Mouse (Mus musculus): ENCODE measurements around the gene Apoc1.

Apoc1 gene

DNA sequence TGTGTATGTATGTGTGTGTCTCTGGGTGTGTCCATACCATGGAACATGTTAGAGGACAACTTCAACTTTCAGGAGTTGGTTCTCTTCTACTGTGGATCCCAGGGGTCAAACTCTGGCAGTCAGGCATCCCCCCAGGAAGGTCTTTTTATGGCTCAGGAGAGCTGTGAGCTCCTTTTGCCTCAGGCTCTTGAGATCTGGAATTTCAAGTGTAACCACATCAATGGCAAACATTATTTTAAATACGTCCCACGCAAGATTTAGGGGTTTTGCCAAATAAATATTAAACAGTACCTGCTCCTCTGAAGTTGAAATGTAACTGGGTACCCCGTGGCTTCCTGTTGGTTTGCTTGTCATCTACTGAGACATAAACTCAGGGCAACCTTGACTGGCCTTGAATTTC, 9.5 kb downstream of the Apoc1 start:
- no peak for DNase-seq

DNA sequence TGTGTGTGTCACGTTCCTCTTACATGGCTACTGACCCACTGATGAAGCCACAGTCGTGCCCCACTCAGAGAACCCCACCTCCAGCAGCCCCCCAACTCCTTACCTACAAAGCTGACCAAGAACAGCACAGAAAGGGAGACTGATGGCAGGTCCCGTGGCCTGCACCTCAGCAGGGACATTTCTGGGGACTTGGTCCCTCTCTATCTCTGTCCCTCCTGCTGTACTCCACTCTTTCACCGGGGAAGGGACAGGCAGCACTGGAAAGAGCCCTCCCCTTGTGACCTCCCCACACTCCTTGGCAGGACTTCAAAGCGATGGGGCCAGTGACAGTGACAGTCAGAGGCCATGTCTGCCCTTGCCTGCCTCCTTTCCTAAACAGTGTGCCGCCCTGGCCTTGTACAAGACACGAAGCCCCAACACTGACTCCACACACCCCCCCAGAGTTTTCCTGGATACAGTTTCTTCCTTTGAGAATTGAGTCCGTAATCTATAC, 11.2 kb downstream of the Apoc1 start, which contains the start of the genes Gm44805 and Apoc4:
Gene Gm44805 (minus strand): TSS at position 222 of the 493 bp plus-strand sequence.
Gene Apoc4 (minus strand): TSS at position 278 of the 493 bp plus-strand sequence.
- no peak for DNase-seq

DNA sequence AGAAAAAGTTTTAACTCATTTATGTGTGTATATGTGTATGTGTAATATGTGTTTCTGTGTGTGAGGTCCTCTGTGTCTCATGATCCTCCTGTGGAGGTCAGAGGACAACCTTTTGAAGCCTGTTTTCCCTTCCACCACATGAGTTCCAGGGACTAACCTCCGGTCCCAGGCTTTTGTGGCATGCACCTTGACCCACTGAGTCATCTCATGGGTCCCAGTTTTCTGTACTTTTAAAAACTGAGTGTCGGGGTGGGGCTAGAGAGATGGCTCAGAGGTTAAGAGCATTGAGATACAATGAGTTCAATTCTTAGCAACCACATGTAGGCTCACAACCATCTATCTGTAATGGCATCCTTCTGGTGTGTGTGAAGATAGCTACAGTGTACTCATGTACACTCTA, 11.8 kb downstream of the Apoc1 start:
- DNase-seq = no peak

DNA sequence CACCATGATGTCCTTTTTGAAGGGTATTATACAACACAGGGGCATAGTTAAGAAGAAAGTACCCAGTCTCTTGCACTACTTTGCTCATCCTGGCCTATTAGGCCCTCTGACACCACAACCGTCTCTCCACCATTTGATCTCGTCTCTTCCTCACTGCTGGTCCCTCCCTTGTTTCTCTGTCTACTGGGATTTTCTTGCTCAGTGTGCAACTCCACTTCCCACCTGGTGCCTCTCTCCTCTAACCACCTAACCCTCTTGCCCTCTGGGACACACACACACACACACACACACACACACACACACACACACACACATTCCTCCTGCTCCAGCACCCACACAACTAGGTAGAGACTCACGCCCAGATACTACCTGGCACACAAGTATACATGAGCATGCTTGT, 13.6 kb downstream of the Apoc1 start:
- no peak for DNase-seq

DNA sequence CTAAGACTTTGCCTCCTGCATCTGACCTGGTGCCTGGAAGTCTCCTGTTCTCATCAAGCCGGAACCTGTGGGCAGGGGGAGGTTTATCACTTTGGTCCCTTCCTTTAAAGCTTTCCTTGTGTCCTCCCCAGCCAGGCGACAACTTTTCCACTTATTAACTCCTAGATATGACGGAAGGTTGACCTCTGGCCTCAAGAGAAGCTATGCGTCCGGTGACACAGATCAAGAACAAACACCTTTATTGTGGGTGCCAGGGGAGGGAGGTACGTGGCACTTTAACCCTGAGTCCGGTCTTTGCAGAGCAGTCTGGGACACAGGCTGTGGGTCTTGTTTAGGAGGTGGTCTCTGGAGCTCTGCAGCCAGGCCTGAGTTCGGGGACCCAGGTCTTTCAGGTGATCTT, 14.6 kb downstream of the Apoc1 start, which contains the start of gene Apoc2:
Gene Apoc2 (minus strand): TSS at position 70 of the 400 bp plus-strand sequence.
- DNase-seq = no peak

DNA sequence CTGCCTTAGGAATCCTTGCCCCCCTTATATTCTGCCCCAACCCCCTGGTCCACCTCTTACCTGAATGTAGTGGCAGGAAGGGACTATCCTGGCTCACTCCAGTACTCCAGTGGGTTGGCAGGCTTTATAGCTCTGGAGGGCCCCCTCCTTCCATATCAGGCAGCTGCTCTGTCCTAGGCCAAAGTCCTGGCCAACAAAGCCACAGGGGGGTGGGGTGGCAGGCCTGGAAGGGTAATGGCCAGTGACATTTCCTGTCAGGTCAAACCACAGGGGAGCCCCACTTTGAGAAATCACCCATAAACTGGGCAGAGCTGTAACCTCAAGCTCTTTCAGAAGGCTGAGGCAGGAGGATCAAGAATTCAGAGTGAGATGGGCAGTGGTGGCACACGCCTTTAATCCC, 15.8 kb downstream of the Apoc1 start:
- no peak for DNase-seq

DNA sequence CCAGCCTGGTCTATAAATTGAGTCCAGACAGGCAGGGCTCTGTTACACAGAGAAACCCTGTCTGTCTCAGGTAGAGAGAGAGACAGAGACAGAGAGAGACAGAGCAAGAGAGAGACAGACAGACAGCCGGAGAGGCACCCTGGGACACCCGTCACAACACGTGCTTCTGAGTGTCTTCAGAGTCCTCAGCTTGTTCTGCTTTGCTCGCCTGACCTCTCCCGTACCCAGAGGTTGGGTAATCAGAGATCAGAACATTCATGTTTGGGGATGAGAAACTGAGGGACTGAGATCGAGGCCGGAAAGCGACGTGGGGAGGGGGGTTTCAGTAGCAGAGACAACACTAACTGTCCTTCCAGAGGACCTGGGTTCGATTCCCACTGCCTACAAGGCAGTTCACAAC, 16.6 kb downstream of the Apoc1 start:
- DNase-seq = no peak

- DNase-seq = no peak
These were observed 19.3 kb downstream of the Apoc1 start for GRCm38 (mm10) chr7:19673083-19673699.

DNA sequence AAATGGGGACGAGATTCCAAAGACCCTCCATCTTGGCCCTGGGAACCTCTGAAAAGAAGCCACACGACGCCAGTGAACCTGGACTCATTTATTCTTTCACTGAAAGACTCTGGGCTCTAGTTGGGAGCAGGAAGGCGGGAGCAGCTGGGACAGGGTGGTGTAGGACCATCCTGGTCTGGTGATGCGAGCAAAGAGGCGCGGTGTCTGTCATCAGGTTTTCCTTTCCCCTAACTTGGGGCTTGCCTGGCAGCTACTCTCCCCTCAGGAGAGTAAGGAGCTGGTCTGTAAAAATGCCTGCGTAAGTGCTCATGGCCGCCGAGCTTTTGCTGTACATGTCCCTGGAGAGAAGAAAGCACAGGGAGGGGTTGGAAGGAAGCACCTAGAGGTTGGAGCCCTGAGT, 20.9 kb downstream of the Apoc1 start:
- DNase-seq = no peak

- peak; percentile 95 for DNase-seq
These were observed 23.3 kb downstream of the Apoc1 start for GRCm38 (mm10) chr7:19668947-19669721.

DNA sequence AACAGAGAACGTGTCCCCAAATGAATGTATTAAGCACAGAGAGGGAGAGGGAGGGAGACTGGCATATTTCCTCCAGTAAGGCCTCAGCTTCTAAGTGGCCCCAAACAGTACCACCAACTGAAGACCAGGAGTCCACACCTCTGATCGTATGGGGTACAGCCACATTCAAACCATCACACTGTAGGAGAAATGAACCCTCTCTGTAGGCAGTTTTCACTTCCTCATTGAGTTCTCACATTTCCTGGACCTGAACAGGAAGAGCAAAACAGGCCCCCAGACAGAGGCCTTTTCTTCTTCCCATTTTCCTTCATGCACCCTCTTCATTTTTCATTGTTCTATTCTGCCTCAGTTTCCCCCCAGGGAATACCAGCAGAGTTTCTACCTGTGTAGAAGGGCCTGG, 25.0 kb downstream of the Apoc1 start:
- DNase-seq = no peak

GRCm38 (mm10) chr7:19666750-19667149, 25.7 kb downstream of the Apoc1 start:
- DNase-seq = no peak

DNA sequence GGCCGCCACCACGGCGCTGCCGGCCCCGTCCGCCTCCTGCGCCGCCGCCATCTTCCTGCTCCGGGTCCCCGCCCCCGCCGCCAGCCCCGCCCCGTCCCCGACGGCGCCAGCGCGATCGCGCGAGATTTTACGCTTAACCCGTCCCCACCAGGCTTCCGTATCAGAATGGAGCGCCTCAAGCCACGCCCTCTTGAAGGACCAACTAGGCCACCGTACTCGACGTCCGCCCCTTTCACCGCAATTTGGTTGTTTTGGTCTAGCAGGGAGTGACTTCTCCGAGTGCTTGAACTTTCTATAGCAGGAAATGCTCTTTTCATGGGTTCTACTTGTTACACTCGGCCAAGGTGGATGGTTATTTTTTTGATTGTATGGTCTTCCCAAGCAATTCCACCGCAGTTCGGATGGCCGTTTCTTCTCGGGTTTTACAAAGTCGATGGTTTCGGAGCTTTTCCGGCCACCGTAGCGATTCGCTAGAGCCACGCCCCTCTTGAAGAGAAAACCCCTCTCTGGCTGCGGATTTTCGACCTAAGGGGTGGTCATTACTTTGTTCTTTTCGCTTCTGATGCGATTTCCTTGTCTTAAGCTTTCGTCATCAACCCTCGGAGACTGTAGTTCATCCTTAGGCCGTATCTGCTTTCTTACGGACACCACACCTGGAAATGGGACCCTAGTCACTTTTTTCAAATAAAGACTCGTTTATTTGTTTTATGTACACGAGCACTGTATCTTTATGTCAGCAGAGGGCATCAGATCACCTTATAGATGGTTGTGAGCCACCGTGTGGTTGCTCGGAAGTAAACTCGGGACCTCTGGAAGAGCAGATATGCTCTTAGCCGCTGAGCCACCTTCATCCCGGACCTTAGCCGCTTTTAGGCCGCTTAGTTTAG, 27.3 kb downstream of the Apoc1 start, which contains the start of gene Clptm1:
Gene Clptm1 (minus strand): TSS at position 79 of the 887 bp plus-strand sequence.
- DNase-seq = peak; percentile 97

- no peak for DNase-seq
These were observed 28.0 kb downstream of the Apoc1 start for GRCm38 (mm10) chr7:19664455-19664954.

GRCm38 (mm10) chr7:19663940-19664339, 28.5 kb downstream of the Apoc1 start:
- no peak for DNase-seq

DNA sequence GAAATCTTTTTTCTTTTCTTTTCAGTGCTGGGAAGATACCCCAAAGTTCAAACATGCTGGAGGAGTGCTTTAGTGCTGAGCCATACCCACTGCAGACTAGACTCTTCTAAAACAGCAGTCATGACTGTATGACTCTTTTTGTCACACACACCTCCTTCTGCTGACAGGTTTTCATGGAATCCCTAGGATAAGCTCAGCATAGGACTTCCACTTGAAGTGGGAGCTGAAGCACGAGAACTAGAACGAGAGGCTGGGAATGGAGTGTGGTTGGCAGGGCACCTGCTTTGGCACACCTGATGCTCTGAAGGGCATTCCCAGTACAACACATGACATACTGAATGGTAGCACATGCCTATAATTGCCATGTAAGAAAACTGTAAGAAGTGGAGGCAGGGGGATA, 39.8 kb downstream of the Apoc1 start:
- no peak for DNase-seq

DNA sequence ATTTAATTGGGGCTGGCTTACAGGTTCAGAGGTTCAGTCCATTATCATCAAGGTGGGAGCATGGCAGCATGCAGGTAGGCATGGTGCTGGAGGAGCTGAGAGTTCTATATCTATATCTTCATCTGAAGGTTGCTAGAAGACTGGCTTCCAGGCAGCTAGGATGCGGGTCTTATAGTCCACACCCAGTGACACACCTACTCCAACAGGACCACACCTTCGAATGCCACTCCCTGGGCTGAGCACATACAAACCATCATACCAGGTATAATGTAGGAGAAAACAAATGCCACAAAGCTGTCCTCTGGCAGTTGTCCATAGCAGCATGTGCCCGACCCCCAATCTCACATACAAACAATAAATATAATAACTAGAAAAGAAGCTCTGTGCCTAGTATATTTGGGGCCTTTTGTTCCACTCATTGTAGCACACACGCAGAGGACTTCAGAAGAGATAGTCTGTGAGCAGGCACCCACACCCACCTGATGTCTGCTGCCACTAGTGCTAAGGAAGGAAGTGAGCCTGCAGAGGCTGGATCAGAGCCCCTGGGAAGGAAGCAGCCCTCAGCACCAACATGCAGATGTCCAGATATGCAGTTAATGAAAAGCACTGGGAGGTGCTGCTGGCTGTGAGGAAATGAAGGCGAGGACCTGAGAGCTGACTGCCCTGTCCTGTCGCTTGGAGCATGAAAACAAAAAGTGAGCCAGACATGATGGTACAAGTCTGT, 41.2 kb downstream of the Apoc1 start:
- no peak for DNase-seq

DNA sequence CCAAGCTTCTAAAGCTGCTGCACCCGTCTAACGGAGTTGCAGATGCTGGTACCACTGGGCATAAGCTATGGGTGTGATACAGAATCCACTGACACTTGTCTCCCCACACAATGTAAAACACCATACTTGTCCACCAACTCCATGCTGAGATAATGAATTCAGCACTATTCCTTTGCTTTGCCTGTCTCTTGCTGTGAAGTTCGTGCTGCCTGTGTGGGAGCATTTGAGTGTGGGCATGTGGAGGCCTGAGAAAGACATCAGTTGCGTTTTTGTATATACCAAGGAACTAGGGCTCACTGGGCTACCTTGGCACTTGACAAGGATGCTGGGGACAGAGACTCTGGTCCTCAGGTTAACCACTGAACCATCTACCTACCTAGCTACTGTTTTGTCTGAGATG, 51.2 kb downstream of the Apoc1 start:
- DNase-seq = no peak

All from layer of hippocampus, adult 9-11 months (tissue).